Mouse (Mus musculus): ENCODE measurements at regions not wholly inside any gene's neighbourhood (a gene's known extent, or its start where the extent isn't known, plus 50 kb on each side); places are given as distances from the start of the nearest gene placed in this dataset.

GRCm38 (mm10) chr5:63445171-63445570, 203.7 kb upstream of the Nwd2 start:
- TF ChIP-seq CTCF (conservative IDR thresholded peaks at IDR 0.05; ENCODE audit: low read length), result no peak
- TF ChIP-seq POU5F1 (IDR thresholded peaks at IDR 0.05; ENCODE audit: borderline replicate concordance, low read length), result no peak
- no peak for TF ChIP-seq NANOG (IDR thresholded peaks at IDR 0.05; ENCODE audit: borderline replicate concordance, low read length)
